Mouse (Mus musculus) hindbrain, embryonic 15.5 days (tissue): Measurements from ENCODE around the gene Atxn1. TPM values are rescaled to one million over a fixed set of nuclear protein-coding genes. Genes with fewer than 3 reads are reported as not detected.

Source experiments
- ATAC-seq: fragments of 200-750 bp; cut with Nextera tagmentation; 2 replicates; pipeline ENCODE4 v1.8.0; 2017; ENCODE audit warnings: low read depth, moderate number of reproducible peaks, moderate TSS enrichment; ENCODE audit not compliant: low FRiP score
- H3K27ac ChIP-seq: fragments of 300-500 bp; sonication (generic); replicated peaks from 2 replicates; pipeline ENCODE4 v1.5.1; 2015; ENCODE audit warnings: mild to moderate bottlenecking, inconsistent platforms
- H3K27me3 ChIP-seq: fragments of 300-500 bp; sonication (generic); 2 replicates; pipeline ENCODE4 v1.6.1; 2015; ENCODE audit warnings: control low read depth, inconsistent platforms
- H3K36me3 ChIP-seq: fragments of 300-500 bp; sonication (generic); 2 replicates; pipeline ENCODE4 v1.6.1; 2015; ENCODE audit warnings: control low read depth, inconsistent platforms
- H3K4me1 ChIP-seq: fragments of 300-500 bp; sonication (generic); replicated peaks from 2 replicates; pipeline ENCODE4 v1.6.1; 2015; ENCODE audit warnings: control low read depth, inconsistent platforms
- H3K4me2 ChIP-seq: fragments of 300-500 bp; sonication (generic); 2 replicates; pipeline ENCODE4 v1.6.1; 2015; ENCODE audit warnings: moderate library complexity, mild to moderate bottlenecking, inconsistent platforms
- H3K4me3 ChIP-seq: fragments of 300-500 bp; sonication (generic); 2 replicates; pipeline ENCODE4 v1.5.1; 2015; ENCODE audit warnings: mild to moderate bottlenecking, inconsistent platforms
- H3K9ac ChIP-seq: fragments of 300-500 bp; sonication (generic); 2 replicates; pipeline ENCODE4 v1.6.1; 2015; ENCODE audit warnings: inconsistent platforms
- H3K9me3 ChIP-seq: fragments of 300-500 bp; sonication (generic); 2 replicates; pipeline ENCODE4 v1.6.1; 2016; ENCODE audit warnings: control low read depth, inconsistent platforms
- WGBS: fragments of 180-500 bp; shearing (Covaris S2); methylation state at CpG from one replicate; pipeline ENCODE4 v1.1.7; 2015; 5-methylcytosine and 5-hydroxymethylcytosine counted together
- polyA plus RNA-seq: library from polyadenylated mRNA; unstranded; fragments of >200 nt; fragmentation: Nextera tagmentation; extraction: Ambion mirVana; gene quantifications from 2 replicates; pipeline ENCODE4 v1.2.1, GENCODE M21; 2015

Gene Atxn1
- polyA plus RNA-seq, 1 experiment from 2014 or later = 8.1 TPM

- no peak overlapping the region for H3K4me2 ChIP-seq
- no peak overlapping the region; the same call in 1 of the 2 replicates for H3K27ac ChIP-seq
- WGBS = 53% methylated on average over 4 of the region's 4 CpGs
- 0 out of 2 replicates have a peak, but pooled peaks cover 3% of the 10 kb centered on the region for H3K4me1 ChIP-seq
- H3K27me3 ChIP-seq = no peaks in the 10 kb centered on the region
- H3K9me3 ChIP-seq = no peaks in the 10 kb centered on the region
- H3K36me3 ChIP-seq = no peaks in the 10 kb centered on the region
- H3K4me3 ChIP-seq = no peak overlapping the region
- H3K9ac ChIP-seq = no peak overlapping the region
- ATAC-seq = no peak
These were observed 137.2 kb downstream of the Atxn1 start for GRCm38 (mm10) chr13:45827619-45828018.

DNA sequence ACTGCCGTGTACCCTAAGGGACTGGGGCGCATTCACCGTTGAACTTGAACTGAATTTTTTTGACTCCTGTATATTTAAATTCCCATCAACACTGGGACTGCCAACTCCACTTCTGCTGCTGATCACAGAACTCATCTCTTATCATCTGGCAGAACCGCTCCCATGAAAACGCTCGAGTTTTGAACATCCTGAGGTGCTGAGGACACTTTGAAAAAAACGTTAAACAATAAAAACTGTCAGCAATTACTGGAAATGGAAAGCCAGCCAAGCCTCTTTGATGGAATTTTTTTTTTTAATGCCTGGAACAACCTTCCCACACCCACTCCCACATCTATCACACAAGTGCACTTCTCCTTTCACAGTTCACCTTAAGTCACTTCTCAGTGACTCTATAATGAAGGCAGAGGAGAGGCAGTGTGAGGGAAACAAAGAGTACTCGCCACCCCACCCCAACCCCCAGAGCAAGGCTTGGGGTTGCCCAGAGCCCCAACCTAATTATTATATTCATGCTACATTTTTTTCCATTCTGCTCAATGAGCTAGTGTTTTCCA is 137.7 kb downstream of the Atxn1 start:
- Histone ChIP-seq H3K9me3 (no peaks in the 10 kb centered on the region), H3K36me3 (no peaks in the 10 kb centered on the region), H3K4me3 (no peak overlapping the region), H3K9ac (no peak overlapping the region), H3K27ac (no peak overlapping the region; the same call in 1 of the 2 replicates), H3K27me3 (no peaks in the 10 kb centered on the region), H3K4me2 (no peak overlapping the region), H3K4me1 (0 out of 2 replicates have a peak, but pooled peaks cover 3% of the 10 kb centered on the region)
- ATAC-seq = no peak
- 85% methylated on average over 8 of the region's 8 CpGs for WGBS

GRCm38 (mm10) chr13:45822491-45822829 is 142.3 kb downstream of the Atxn1 start:
- Histone ChIP-seq H3K4me3 (no peak overlapping the region), H3K36me3 (no peaks in the 10 kb centered on the region), H3K4me1 (peaks cover 6% of the 10 kb centered on the region), H3K27me3 (no peaks in the 10 kb centered on the region), H3K4me2 (no peak overlapping the region), H3K9ac (no peak overlapping the region), H3K9me3 (no peaks in the 10 kb centered on the region), H3K27ac (no peak overlapping the region)
- 84% methylated on average over 4 of the region's 4 CpGs for WGBS
- no peak for ATAC-seq

DNA sequence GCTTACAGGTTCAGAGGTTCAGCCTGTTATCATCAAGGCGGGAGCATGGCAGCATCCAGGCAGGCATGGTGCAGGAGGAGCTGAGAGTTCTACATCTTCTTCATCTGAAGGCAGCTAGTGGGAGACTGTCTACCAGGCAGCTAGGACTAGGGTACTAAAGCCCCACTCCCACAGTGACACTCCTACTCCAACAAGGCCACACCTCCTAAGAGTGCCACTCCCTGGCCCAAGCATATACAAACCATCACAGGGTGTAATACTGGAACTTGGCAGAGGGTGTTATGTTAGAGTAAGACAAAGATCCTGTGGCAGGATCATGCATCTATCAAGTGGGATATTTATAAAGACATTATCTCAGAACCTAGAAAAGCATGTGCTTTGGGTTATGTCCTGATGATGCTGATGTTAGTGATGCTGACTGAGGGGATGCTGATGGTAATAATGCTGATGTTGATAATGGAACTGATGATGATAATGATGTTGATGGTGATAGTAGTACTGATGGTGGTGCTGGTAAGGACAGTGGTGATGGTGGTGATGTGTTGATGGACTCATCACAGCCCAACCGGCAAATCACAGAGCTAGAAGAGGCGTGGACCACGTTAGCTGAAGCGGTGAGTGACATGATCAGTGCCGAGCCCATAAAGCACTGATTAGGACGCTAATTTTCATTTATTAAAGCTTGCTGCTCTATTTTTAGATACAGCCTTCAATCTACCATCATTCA is 142.9 kb downstream of the Atxn1 start:
- Histone ChIP-seq H3K4me3 (no peak overlapping the region), H3K9ac (no peak overlapping the region), H3K4me1 (peaks cover 6% of the 10 kb centered on the region), H3K4me2 (no peak overlapping the region), H3K27ac (no peak overlapping the region), H3K27me3 (no peaks in the 10 kb centered on the region), H3K9me3 (no peaks in the 10 kb centered on the region), H3K36me3 (no peaks in the 10 kb centered on the region)
- ATAC-seq = no peak
- 91% methylated on average over 7 of the region's 7 CpGs for WGBS

- no peak overlapping the region for H3K4me2 ChIP-seq
- H3K27me3 ChIP-seq = no peaks in the 10 kb centered on the region
- no peaks in the 10 kb centered on the region for H3K36me3 ChIP-seq
- peaks cover 6% of the 10 kb centered on the region for H3K4me1 ChIP-seq
- ATAC-seq = no peak
- H3K9me3 ChIP-seq = no peaks in the 10 kb centered on the region
- no peak overlapping the region for H3K9ac ChIP-seq
- peak overlapping the region; percentile 52 for H3K27ac ChIP-seq
- H3K4me3 ChIP-seq = no peak overlapping the region
- WGBS = 44% methylated on average over 15 of the region's 15 CpGs
These were observed 144.2 kb downstream of the Atxn1 start for GRCm38 (mm10) chr13:45820473-45821230.

DNA sequence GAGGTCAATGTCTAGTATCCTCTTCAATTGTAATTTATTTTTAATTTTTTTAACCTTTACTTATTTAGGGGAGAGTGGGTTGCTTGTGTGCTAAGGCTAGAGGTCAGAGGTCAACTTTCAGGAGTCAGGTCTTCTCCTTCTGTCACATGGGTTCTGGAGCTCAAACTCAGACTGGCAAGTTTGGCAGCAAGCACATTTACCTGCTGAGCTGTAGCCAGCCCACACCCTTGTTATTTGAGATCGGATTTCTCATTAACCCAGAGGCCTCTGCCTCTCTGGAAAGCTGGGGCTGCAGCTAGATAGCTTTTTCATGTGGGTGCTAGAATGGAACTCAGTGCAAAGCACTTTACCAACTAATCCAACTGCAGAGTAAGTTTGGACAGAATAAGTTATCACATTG is 148.1 kb downstream of the Atxn1 start:
- no peak for ATAC-seq
- 62% methylated on average over 1 of the region's 1 CpGs for WGBS
- Histone ChIP-seq H3K27ac (no peak overlapping the region), H3K27me3 (no peaks in the 10 kb centered on the region), H3K9me3 (no peaks in the 10 kb centered on the region), H3K4me2 (no peak overlapping the region), H3K9ac (no peak overlapping the region), H3K4me1 (peaks cover 6% of the 10 kb centered on the region), H3K36me3 (no peaks in the 10 kb centered on the region), H3K4me3 (no peak overlapping the region)

DNA sequence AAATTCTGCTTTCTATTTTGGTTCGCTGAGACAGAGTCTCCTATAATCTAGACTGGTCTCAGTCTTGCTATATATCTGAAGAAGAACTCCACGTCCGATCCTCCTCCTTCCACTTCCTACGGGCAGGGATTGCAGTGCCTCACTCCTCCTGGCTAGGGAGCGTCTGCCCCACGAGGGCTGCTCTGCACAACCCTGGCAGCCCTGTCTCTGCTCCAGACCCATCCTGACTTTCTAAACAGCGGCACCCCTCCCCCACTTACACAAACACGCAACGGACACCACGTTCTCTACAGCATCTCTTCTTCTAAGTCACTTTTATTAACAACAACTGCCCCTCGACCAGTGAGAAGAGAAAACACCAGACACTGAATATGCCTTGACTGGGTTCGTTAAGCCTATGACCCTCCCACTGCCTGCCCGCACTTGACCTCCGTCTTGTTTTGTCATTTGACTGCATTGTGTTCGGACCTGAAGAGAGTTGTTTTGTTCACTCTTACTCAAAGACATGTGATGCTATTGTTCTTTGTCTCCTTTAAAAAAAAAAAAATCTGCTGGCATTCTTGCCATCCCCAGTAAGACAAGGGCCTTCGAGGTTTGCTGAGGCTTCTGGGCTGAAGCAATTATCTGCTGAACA is 154.9 kb downstream of the Atxn1 start:
- H3K27me3 ChIP-seq = no peaks in the 10 kb centered on the region
- no peaks in the 10 kb centered on the region for H3K9me3 ChIP-seq
- no peak overlapping the region for H3K4me2 ChIP-seq
- no peak for ATAC-seq
- H3K4me1 ChIP-seq = peaks cover 35% of the 10 kb centered on the region
- no peak overlapping the region for H3K4me3 ChIP-seq
- no peaks in the 10 kb centered on the region for H3K36me3 ChIP-seq
- no peak overlapping the region for H3K27ac ChIP-seq
- WGBS = 37% methylated on average over 16 of the region's 16 CpGs
- H3K9ac ChIP-seq = no peak overlapping the region

- 33% methylated on average over 18 of the region's 18 CpGs for WGBS
- Histone ChIP-seq H3K9ac (no peak overlapping the region), H3K27ac (no peak overlapping the region), H3K9me3 (no peaks in the 10 kb centered on the region), H3K4me1 (peaks cover 35% of the 10 kb centered on the region), H3K27me3 (no peaks in the 10 kb centered on the region), H3K36me3 (no peaks in the 10 kb centered on the region), H3K4me2 (peak overlapping the region; percentile 47), H3K4me3 (peak overlapping the region; percentile 18; the same call in 1 of the 2 replicates)
- 0 out of 2 replicates have a peak, but pooled peaks have one; percentile 54 for ATAC-seq
These were observed 157.2 kb downstream of the Atxn1 start for GRCm38 (mm10) chr13:45807593-45808043.

DNA sequence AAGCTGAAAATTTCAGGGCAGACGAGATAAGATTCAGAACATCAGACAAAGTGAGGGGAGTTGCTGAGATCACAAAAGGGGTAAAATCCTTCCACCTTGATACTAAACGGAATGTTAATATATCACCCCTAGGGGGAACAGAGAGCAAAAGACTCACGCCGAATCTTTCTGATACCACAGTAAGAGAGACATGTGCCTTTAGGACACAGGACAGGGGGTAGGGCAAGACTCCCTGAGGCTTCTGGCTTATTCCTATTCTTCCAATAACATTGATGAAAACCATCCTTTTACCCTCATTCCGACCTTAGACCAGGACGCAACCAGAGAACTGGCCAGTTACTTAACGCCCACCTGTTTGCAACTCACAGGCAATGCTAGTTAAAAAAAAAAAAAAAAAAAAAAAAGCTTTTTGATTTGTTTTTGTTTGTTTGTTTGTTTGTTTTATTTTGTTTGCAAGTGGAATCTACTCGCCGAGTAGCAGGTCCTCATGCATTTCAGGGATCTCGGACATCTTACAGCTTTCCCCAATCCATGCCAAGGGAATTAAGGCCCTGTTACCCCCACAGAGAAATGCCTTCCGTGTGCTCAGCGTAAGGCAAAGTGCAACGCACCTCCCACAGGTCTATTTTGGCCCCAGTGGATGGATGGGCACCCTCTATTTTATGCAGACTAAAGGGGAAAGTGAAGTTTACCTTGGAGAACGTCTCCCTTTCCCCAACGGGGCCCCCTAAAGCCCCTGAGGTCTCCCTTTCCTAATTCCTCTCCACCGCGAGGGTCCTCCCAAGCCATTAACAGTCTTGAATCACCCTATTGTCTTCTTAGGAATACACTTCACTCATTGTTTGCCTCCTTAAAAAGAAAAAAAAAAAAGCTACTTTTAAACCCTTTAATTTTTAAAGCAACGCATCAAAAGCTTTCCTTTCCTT is 157.9 kb downstream of the Atxn1 start:
- Histone ChIP-seq H3K36me3 (no peaks in the 10 kb centered on the region), H3K9me3 (no peaks in the 10 kb centered on the region), H3K4me1 (peaks cover 35% of the 10 kb centered on the region), H3K27ac (no peak overlapping the region), H3K4me3 (no peak overlapping the region), H3K9ac (no peak overlapping the region), H3K4me2 (peak overlapping the region; percentile 47), H3K27me3 (no peaks in the 10 kb centered on the region)
- ATAC-seq = no peak
- WGBS = 45% methylated on average over 18 of the region's 18 CpGs

GRCm38 (mm10) chr13:45805915-45806599 is 158.8 kb downstream of the Atxn1 start:
- WGBS = 23% methylated on average over 9 of the region's 9 CpGs
- H3K27ac ChIP-seq = no peak overlapping the region
- H3K9me3 ChIP-seq = no peaks in the 10 kb centered on the region

More at GRCm38 (mm10) chr13:45805915-45806599, 158.8 kb downstream of the Atxn1 start:
- Histone ChIP-seq H3K36me3 (no peaks in the 10 kb centered on the region), H3K4me3 (no peak overlapping the region), H3K9ac (no peak overlapping the region), H3K27me3 (no peaks in the 10 kb centered on the region), H3K4me2 (no peak overlapping the region), H3K4me1 (peaks cover 35% of the 10 kb centered on the region)
- ATAC-seq = no peak
